Mouse (Mus musculus) cerebellum, adult 9-10 months (tissue): ENCODE measurements around the gene Vmn2r8.
A peak's percentile ranks its signal among the peaks of the same experiment; 100 is the strongest.
"Not testable (repeated sequence)": the region's sequence is repeated elsewhere in the genome, so short reads cannot be mapped to it uniquely, and the experiment has no call there.

Source experiments
- DNase-seq: peaks from one replicate; pipeline ENCODE4 v3.0.0; 2022

Gene Vmn2r8

GRCm38 (mm10) chr5:108808750-108809149 lies at the start of gene Vmn2r8:
Gene Vmn2r8 (minus strand): TSS chr5:108808850.
- not testable (repeated sequence) for DNase-seq

GRCm38 (mm10) chr5:108852501-108852900 lies 43.9 kb upstream of the Vmn2r8 start, which contains the start of gene Vmn2r9:
Gene Vmn2r9 (minus strand): TSS chr5:108852601.
- DNase-seq = not testable (repeated sequence)

- no peak for DNase-seq
Measured at GRCm38 (mm10) chr5:108849466-108849865, 40.8 kb upstream of the Vmn2r8 start.

GRCm38 (mm10) chr5:108836156-108836555 lies 27.5 kb upstream of the Vmn2r8 start:
- no peak for DNase-seq

GRCm38 (mm10) chr5:108823276-108823675 lies 14.6 kb upstream of the Vmn2r8 start:
- no peak for DNase-seq

- no peak for DNase-seq
Measured at GRCm38 (mm10) chr5:108803646-108804045, 5.0 kb downstream of the Vmn2r8 start.

- not testable (repeated sequence) for DNase-seq
Measured at GRCm38 (mm10) chr5:108795263-108795662, 13.4 kb downstream of the Vmn2r8 start, which contains the start of gene Tmed11. Gene Tmed11 (minus strand): TSS chr5:108795363.

- not testable (repeated sequence) for DNase-seq
Measured at GRCm38 (mm10) chr5:108790385-108790784, 18.3 kb downstream of the Vmn2r8 start.

- DNase-seq = no peak
Measured at GRCm38 (mm10) chr5:108774630-108775306, 33.9 kb downstream of the Vmn2r8 start, which contains the start of gene Rnf212. Gene Rnf212 (minus strand): TSS chr5:108774982.

- no peak for DNase-seq
Measured at GRCm38 (mm10) chr5:108760002-108760401, 48.6 kb downstream of the Vmn2r8 start.

GRCm38 (mm10) chr5:108758396-108758795 lies 50.3 kb downstream of the Vmn2r8 start:
- peak; percentile 17 for DNase-seq

GRCm38 (mm10) chr5:108751258-108751657 lies 57.4 kb downstream of the Vmn2r8 start:
- not testable (repeated sequence) for DNase-seq

- DNase-seq = no peak
Measured at GRCm38 (mm10) chr5:108750328-108751210, 58.1 kb downstream of the Vmn2r8 start.

GRCm38 (mm10) chr5:108744629-108745028 lies 64.0 kb downstream of the Vmn2r8 start:
- DNase-seq = no peak

GRCm38 (mm10) chr5:108743856-108744255 lies 64.8 kb downstream of the Vmn2r8 start:
- DNase-seq = no peak

- DNase-seq = no peak
Measured at GRCm38 (mm10) chr5:108742596-108742995, 66.1 kb downstream of the Vmn2r8 start.

GRCm38 (mm10) chr5:108741844-108742243 lies 66.8 kb downstream of the Vmn2r8 start:
- no peak for DNase-seq
